Mouse (Mus musculus): ENCODE measurements around the gene Ndel1. TPM values are rescaled to one million over a fixed set of nuclear protein-coding genes. Genes with fewer than 3 reads are reported as not detected.

Gene Ndel1
- polyA plus RNA-seq, 1 experiment from 2014 or later: 108 TPM

GRCm38 (mm10) chr11:68785813-68786212 is 85.8 kb downstream of the Ndel1 start:
- Histone ChIP-seq H3K9me3 (replicated peaks; ENCODE audit: control insufficient read depth, low read length, poor library complexity, severe bottlenecking) (no peaks in the 10 kb centered on the region), H3K4me1 (ENCODE audit: control insufficient read depth, insufficient read depth, low read length) (no peaks in the 10 kb centered on the region), H3K4me2 (ENCODE audit: low read length) (no peak overlapping the region), H3K4me3 (ENCODE audit: low read depth, low read length) (no peak overlapping the region), H3K9ac (ENCODE audit: low read depth, low read length) (no peak overlapping the region), H3K27ac (ENCODE audit: low read length) (no peak overlapping the region), H3K27me3 (ENCODE audit: control insufficient read depth, insufficient read depth, low read depth, low read length) (no peaks in the 10 kb centered on the region), H3K36me3 (ENCODE audit: control insufficient read depth, insufficient read depth, low read length) (peaks cover 47% of the 10 kb centered on the region)
- WGBS: 90% methylated on average over 8 of the region's 8 CpGs
- no peak for ATAC-seq

- no peak for ATAC-seq
- no peak overlapping the region for H3K27ac ChIP-seq (ENCODE audit: low read length)
- WGBS: 93% methylated on average over 9 of the region's 9 CpGs
These were observed 89.3 kb downstream of the Ndel1 start for GRCm38 (mm10) chr11:68782336-68782735.

GRCm38 (mm10) chr11:68780466-68781114 is 91.1 kb downstream of the Ndel1 start:
- ATAC-seq: no peak
- no peaks in the 10 kb centered on the region for H3K9me3 ChIP-seq (replicated peaks; ENCODE audit: control insufficient read depth, low read length, poor library complexity, severe bottlenecking)
- H3K4me1 ChIP-seq (ENCODE audit: control insufficient read depth, insufficient read depth, low read length): no peaks in the 10 kb centered on the region
- H3K36me3 ChIP-seq (ENCODE audit: control insufficient read depth, insufficient read depth, low read length): peaks cover 22% of the 10 kb centered on the region
- 86% methylated on average over 14 of the region's 14 CpGs for WGBS
- no peak overlapping the region for H3K9ac ChIP-seq (ENCODE audit: low read depth, low read length)
- no peak overlapping the region for H3K27ac ChIP-seq (ENCODE audit: low read length)
- H3K4me2 ChIP-seq (ENCODE audit: low read length): no peak overlapping the region
- no peaks in the 10 kb centered on the region for H3K27me3 ChIP-seq (ENCODE audit: control insufficient read depth, insufficient read depth, low read depth, low read length)
- no peak overlapping the region for H3K4me3 ChIP-seq (ENCODE audit: low read depth, low read length)

More at GRCm38 (mm10) chr11:68782336-68782735, 89.3 kb downstream of the Ndel1 start:
- Histone ChIP-seq H3K36me3 (ENCODE audit: control insufficient read depth, insufficient read depth, low read length) (peaks cover 31% of the 10 kb centered on the region), H3K9ac (ENCODE audit: low read depth, low read length) (no peak overlapping the region), H3K4me3 (ENCODE audit: low read depth, low read length) (no peak overlapping the region), H3K4me2 (ENCODE audit: low read length) (no peak overlapping the region), H3K9me3 (replicated peaks; ENCODE audit: control insufficient read depth, low read length, poor library complexity, severe bottlenecking) (no peaks in the 10 kb centered on the region), H3K4me1 (ENCODE audit: control insufficient read depth, insufficient read depth, low read length) (no peaks in the 10 kb centered on the region), H3K27me3 (ENCODE audit: control insufficient read depth, insufficient read depth, low read depth, low read length) (no peaks in the 10 kb centered on the region)

- Histone ChIP-seq H3K27ac (ENCODE audit: low read length) (no peak overlapping the region), H3K27me3 (ENCODE audit: control insufficient read depth, insufficient read depth, low read depth, low read length) (no peaks in the 10 kb centered on the region), H3K4me1 (ENCODE audit: control insufficient read depth, insufficient read depth, low read length) (no peaks in the 10 kb centered on the region), H3K9me3 (replicated peaks; ENCODE audit: control insufficient read depth, low read length, poor library complexity, severe bottlenecking) (no peaks in the 10 kb centered on the region), H3K36me3 (ENCODE audit: control insufficient read depth, insufficient read depth, low read length) (peaks cover 20% of the 10 kb centered on the region), H3K4me3 (ENCODE audit: low read depth, low read length) (no peak overlapping the region), H3K9ac (ENCODE audit: low read depth, low read length) (no peak overlapping the region), H3K4me2 (ENCODE audit: low read length) (no peak overlapping the region)
- 82% methylated on average over 10 of the region's 10 CpGs for WGBS
- ATAC-seq: no peak
These were observed 91.8 kb downstream of the Ndel1 start for GRCm38 (mm10) chr11:68779735-68780465.

GRCm38 (mm10) chr11:68778855-68779254 is 92.8 kb downstream of the Ndel1 start:
- no peak for ATAC-seq
- H3K27ac ChIP-seq (ENCODE audit: low read length): no peak overlapping the region
- H3K9me3 ChIP-seq (replicated peaks; ENCODE audit: control insufficient read depth, low read length, poor library complexity, severe bottlenecking): no peaks in the 10 kb centered on the region
- no peak overlapping the region for H3K4me2 ChIP-seq (ENCODE audit: low read length)
- no peaks in the 10 kb centered on the region for H3K27me3 ChIP-seq (ENCODE audit: control insufficient read depth, insufficient read depth, low read depth, low read length)
- peaks cover 17% of the 10 kb centered on the region for H3K36me3 ChIP-seq (ENCODE audit: control insufficient read depth, insufficient read depth, low read length)
- no peaks in the 10 kb centered on the region for H3K4me1 ChIP-seq (ENCODE audit: control insufficient read depth, insufficient read depth, low read length)
- no peak overlapping the region for H3K4me3 ChIP-seq (ENCODE audit: low read depth, low read length)
- H3K9ac ChIP-seq (ENCODE audit: low read depth, low read length): no peak overlapping the region

- 84% methylated on average over 11 of the region's 11 CpGs for WGBS
- Histone ChIP-seq H3K27me3 (ENCODE audit: control insufficient read depth, insufficient read depth, low read depth, low read length) (no peaks in the 10 kb centered on the region), H3K4me3 (ENCODE audit: low read depth, low read length) (no peak overlapping the region), H3K9ac (ENCODE audit: low read depth, low read length) (no peak overlapping the region), H3K27ac (ENCODE audit: low read length) (no peak overlapping the region), H3K36me3 (ENCODE audit: control insufficient read depth, insufficient read depth, low read length) (peaks cover 13% of the 10 kb centered on the region), H3K9me3 (replicated peaks; ENCODE audit: control insufficient read depth, low read length, poor library complexity, severe bottlenecking) (no peaks in the 10 kb centered on the region), H3K4me1 (ENCODE audit: control insufficient read depth, insufficient read depth, low read length) (no peaks in the 10 kb centered on the region), H3K4me2 (ENCODE audit: low read length) (no peak overlapping the region)
- no peak for ATAC-seq
These were observed 93.7 kb downstream of the Ndel1 start for GRCm38 (mm10) chr11:68777933-68778332.

GRCm38 (mm10) chr11:68776147-68776655 is 95.5 kb downstream of the Ndel1 start:
- Histone ChIP-seq H3K36me3 (ENCODE audit: control insufficient read depth, insufficient read depth, low read length) (peaks cover 22% of the 10 kb centered on the region), H3K27ac (ENCODE audit: low read length) (no peak overlapping the region)
- 82% methylated on average over 7 of the region's 7 CpGs for WGBS

More at GRCm38 (mm10) chr11:68776147-68776655, 95.5 kb downstream of the Ndel1 start:
- Histone ChIP-seq H3K4me1 (ENCODE audit: control insufficient read depth, insufficient read depth, low read length) (no peaks in the 10 kb centered on the region), H3K9me3 (replicated peaks; ENCODE audit: control insufficient read depth, low read length, poor library complexity, severe bottlenecking) (no peaks in the 10 kb centered on the region), H3K4me2 (ENCODE audit: low read length) (no peak overlapping the region), H3K9ac (ENCODE audit: low read depth, low read length) (no peak overlapping the region), H3K27me3 (ENCODE audit: control insufficient read depth, insufficient read depth, low read depth, low read length) (no peaks in the 10 kb centered on the region), H3K4me3 (ENCODE audit: low read depth, low read length) (no peak overlapping the region)
- no peak for ATAC-seq

Measured in midbrain, embryonic 16.5 days (tissue).